Mouse (Mus musculus): ENCODE measurements around the gene Pfn1. TPM values are rescaled to one million over a fixed set of nuclear protein-coding genes. Genes with fewer than 3 reads are reported as not detected.

Gene Pfn1
- polyA plus RNA-seq, 1 experiment from 2014 or later: 1,769 TPM

- Histone ChIP-seq H3K4me3 (replicated peaks) (no peak overlapping the region), H3K9ac (no peak overlapping the region), H3K4me2 (replicated peaks) (no peak overlapping the region), H3K36me3 (no peaks in the 10 kb centered on the region), H3K27ac (replicated peaks) (no peak overlapping the region), H3K27me3 (no peaks in the 10 kb centered on the region), H3K4me1 (no peaks in the 10 kb centered on the region), H3K9me3 (replicated peaks) (no peaks in the 10 kb centered on the region)
- 56% methylated on average over 5 of the region's 5 CpGs for WGBS
- no peak for ATAC-seq (ENCODE audit: insufficient number of reproducible peaks, low FRiP score, low TSS enrichment, low read depth)
Measured at GRCm38 (mm10) chr11:70629557-70629956, 24.9 kb downstream of the Pfn1 start.

GRCm38 (mm10) chr11:70628431-70628830 lies 26.0 kb downstream of the Pfn1 start:
- Histone ChIP-seq H3K4me2 (replicated peaks) (no peak overlapping the region), H3K27ac (replicated peaks) (no peak overlapping the region), H3K9me3 (replicated peaks) (no peaks in the 10 kb centered on the region), H3K27me3 (no peaks in the 10 kb centered on the region), H3K36me3 (no peaks in the 10 kb centered on the region), H3K4me1 (no peaks in the 10 kb centered on the region), H3K9ac (no peak overlapping the region), H3K4me3 (replicated peaks) (no peak overlapping the region)
- ATAC-seq (ENCODE audit: insufficient number of reproducible peaks, low FRiP score, low TSS enrichment, low read depth): no peak
- WGBS: 74% methylated on average over 2 of the region's 2 CpGs

- no peaks in the 10 kb centered on the region for H3K27me3 ChIP-seq
- no peak for ATAC-seq (ENCODE audit: insufficient number of reproducible peaks, low FRiP score, low TSS enrichment, low read depth)
- no peaks in the 10 kb centered on the region for H3K9me3 ChIP-seq (replicated peaks)
- no peak overlapping the region for H3K4me2 ChIP-seq (replicated peaks)
- 59% methylated on average over 4 of the region's 4 CpGs for WGBS
- H3K4me3 ChIP-seq (replicated peaks): no peak overlapping the region
- H3K9ac ChIP-seq: no peak overlapping the region
- H3K4me1 ChIP-seq: no peaks in the 10 kb centered on the region
- no peak overlapping the region for H3K27ac ChIP-seq (replicated peaks)
- no peaks in the 10 kb centered on the region for H3K36me3 ChIP-seq
Measured at GRCm38 (mm10) chr11:70626877-70627276, 27.6 kb downstream of the Pfn1 start.

- no peak overlapping the region for H3K4me2 ChIP-seq (replicated peaks)
- no peaks in the 10 kb centered on the region for H3K27me3 ChIP-seq
- no peak for ATAC-seq (ENCODE audit: insufficient number of reproducible peaks, low FRiP score, low TSS enrichment, low read depth)
- no peak overlapping the region for H3K9ac ChIP-seq
- WGBS: 49% methylated on average over 4 of the region's 4 CpGs
- H3K4me1 ChIP-seq: no peaks in the 10 kb centered on the region
- H3K36me3 ChIP-seq: no peaks in the 10 kb centered on the region
- no peak overlapping the region for H3K27ac ChIP-seq (replicated peaks)
- no peak overlapping the region for H3K4me3 ChIP-seq (replicated peaks)
- H3K9me3 ChIP-seq (replicated peaks): no peaks in the 10 kb centered on the region
Measured at GRCm38 (mm10) chr11:70625473-70625872, 29.0 kb downstream of the Pfn1 start.

GRCm38 (mm10) chr11:70623053-70623742 lies 31.2 kb downstream of the Pfn1 start:
- WGBS: 78% methylated on average over 10 of the region's 10 CpGs
- H3K27ac ChIP-seq (replicated peaks): no peak overlapping the region
- H3K4me1 ChIP-seq: no peaks in the 10 kb centered on the region
- H3K36me3 ChIP-seq: no peaks in the 10 kb centered on the region
- H3K27me3 ChIP-seq: no peaks in the 10 kb centered on the region
- H3K9ac ChIP-seq: no peak overlapping the region
- no peak for ATAC-seq (ENCODE audit: insufficient number of reproducible peaks, low FRiP score, low TSS enrichment, low read depth)
- H3K4me2 ChIP-seq (replicated peaks): no peak overlapping the region
- no peaks in the 10 kb centered on the region for H3K9me3 ChIP-seq (replicated peaks)
- H3K4me3 ChIP-seq (replicated peaks): no peak overlapping the region

GRCm38 (mm10) chr11:70621972-70622814 lies 32.3 kb downstream of the Pfn1 start:
- H3K36me3 ChIP-seq: no peaks in the 10 kb centered on the region
- no peaks in the 10 kb centered on the region for H3K27me3 ChIP-seq
- no peaks in the 10 kb centered on the region for H3K4me1 ChIP-seq
- H3K4me2 ChIP-seq (replicated peaks): no peak overlapping the region
- 39% methylated on average over 7 of the region's 7 CpGs for WGBS
- no peak overlapping the region for H3K4me3 ChIP-seq (replicated peaks)
- no peak for ATAC-seq (ENCODE audit: insufficient number of reproducible peaks, low FRiP score, low TSS enrichment, low read depth)
- no peak overlapping the region for H3K9ac ChIP-seq
- H3K27ac ChIP-seq (replicated peaks): no peak overlapping the region
- no peaks in the 10 kb centered on the region for H3K9me3 ChIP-seq (replicated peaks)

- Histone ChIP-seq H3K4me3 (replicated peaks) (no peak within 1 kb of the TSS), H3K27me3 (no peaks in the 10 kb centered on the region), H3K9me3 (replicated peaks) (no peaks in the 10 kb centered on the region), H3K36me3 (no peaks in the 10 kb centered on the region), H3K4me1 (peaks cover 14% of the 10 kb centered on the region), H3K4me2 (replicated peaks) (no peak within 1 kb of the TSS), H3K9ac (no peak within 1 kb of the TSS), H3K27ac (replicated peaks) (no peak within 1 kb of the TSS)
- no peak for ATAC-seq (ENCODE audit: insufficient number of reproducible peaks, low FRiP score, low TSS enrichment, low read depth)
- 28% methylated on average over 1 of the region's 1 CpGs for WGBS
Measured at GRCm38 (mm10) chr11:70619101-70619500, 35.3 kb downstream of the Pfn1 start, which contains the start of gene Chrne. Gene Chrne (minus strand): TSS chr11:70619216.

- Histone ChIP-seq H3K36me3 (peaks cover 28% of the 10 kb centered on the region), H3K27ac (replicated peaks) (peak within 1 kb of the TSS; percentile 52), H3K4me3 (replicated peaks) (peak within 1 kb of the TSS; percentile 42), H3K4me1 (peaks cover 14% of the 10 kb centered on the region), H3K27me3 (no peaks in the 10 kb centered on the region), H3K4me2 (replicated peaks) (peak within 1 kb of the TSS; percentile 83), H3K9ac (peak within 1 kb of the TSS; percentile 45), H3K9me3 (replicated peaks) (no peaks in the 10 kb centered on the region)
- WGBS: 14% methylated on average over 21 of the region's 21 CpGs
- ATAC-seq (ENCODE audit: insufficient number of reproducible peaks, low FRiP score, low TSS enrichment, low read depth): peak; percentile 13; the same call in 1 of the 2 replicates
Measured at GRCm38 (mm10) chr11:70615516-70616093, 38.8 kb downstream of the Pfn1 start, which contains the start of gene 4930544D05Rik. Gene 4930544D05Rik (plus strand): TSS chr11:70615848.

GRCm38 (mm10) chr11:70615074-70615473 lies 39.4 kb downstream of the Pfn1 start:
- Histone ChIP-seq H3K9ac (peak overlapping the region; percentile 45), H3K4me2 (replicated peaks) (peak overlapping the region; percentile 83), H3K4me1 (peaks cover 14% of the 10 kb centered on the region), H3K9me3 (replicated peaks) (no peaks in the 10 kb centered on the region), H3K4me3 (replicated peaks) (peak overlapping the region; percentile 42), H3K27me3 (no peaks in the 10 kb centered on the region), H3K36me3 (peaks cover 34% of the 10 kb centered on the region), H3K27ac (replicated peaks) (peak overlapping the region; percentile 52)
- 2% methylated on average over 17 of the region's 17 CpGs for WGBS
- ATAC-seq (ENCODE audit: insufficient number of reproducible peaks, low FRiP score, low TSS enrichment, low read depth): peak; percentile 79; the same call in 1 of the 2 replicates

- 74% methylated on average over 7 of the region's 7 CpGs for WGBS
- Histone ChIP-seq H3K4me1 (peaks cover 14% of the 10 kb centered on the region), H3K4me2 (replicated peaks) (no peak overlapping the region), H3K4me3 (replicated peaks) (no peak overlapping the region), H3K9ac (no peak overlapping the region), H3K36me3 (peaks cover 59% of the 10 kb centered on the region), H3K27ac (replicated peaks) (no peak overlapping the region), H3K9me3 (replicated peaks) (no peaks in the 10 kb centered on the region), H3K27me3 (no peaks in the 10 kb centered on the region)
- ATAC-seq (ENCODE audit: insufficient number of reproducible peaks, low FRiP score, low TSS enrichment, low read depth): no peak
Measured at GRCm38 (mm10) chr11:70612505-70612904, 41.9 kb downstream of the Pfn1 start.

GRCm38 (mm10) chr11:70610752-70611151 lies 43.7 kb downstream of the Pfn1 start:
- Histone ChIP-seq H3K27me3 (no peaks in the 10 kb centered on the region), H3K4me2 (replicated peaks) (no peak overlapping the region), H3K36me3 (peaks cover 77% of the 10 kb centered on the region), H3K27ac (replicated peaks) (no peak overlapping the region), H3K9ac (no peak overlapping the region), H3K4me3 (replicated peaks) (no peak overlapping the region), H3K4me1 (peaks cover 12% of the 10 kb centered on the region), H3K9me3 (replicated peaks) (no peaks in the 10 kb centered on the region)
- no peak for ATAC-seq (ENCODE audit: insufficient number of reproducible peaks, low FRiP score, low TSS enrichment, low read depth)
- 84% methylated on average over 4 of the region's 4 CpGs for WGBS
